Mouse (Mus musculus) hindlimb bud, embryonic 11.5 days (tissue): ENCODE results near the gene Phf11b.
"Not testable (repeated sequence)": the region's sequence is repeated elsewhere in the genome, so short reads cannot be mapped to it uniquely, and the experiment has no call there.

ENCODE experiments used
- DNase-seq: peaks from one replicate; pipeline ENCODE4 v3.0.0-alpha.2; 2012; ENCODE audit warnings: low read depth, low spot score; ENCODE audit errors: extremely low spot score

Gene Phf11b

DNA sequence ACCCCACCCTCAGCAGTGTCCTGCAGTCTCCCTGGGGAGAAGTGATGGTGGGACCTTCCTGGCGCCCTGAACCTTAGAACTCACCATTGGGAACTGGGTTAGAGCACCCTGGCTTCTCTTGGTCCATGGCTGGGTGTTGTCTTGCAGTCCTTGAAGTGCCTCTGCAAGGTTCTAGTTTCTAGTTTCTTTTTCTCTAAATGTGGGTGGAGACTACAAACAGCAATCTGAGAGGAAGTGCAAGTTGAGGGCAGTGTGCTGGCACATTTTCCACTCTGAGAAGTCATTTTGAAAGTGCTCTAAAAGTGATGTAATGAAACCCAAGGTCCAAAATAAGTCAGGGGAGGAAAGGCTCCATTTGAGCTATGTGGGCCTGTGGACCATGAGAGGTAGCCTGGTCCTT is at the start of gene Phf11b:
Gene Phf11b (minus strand): TSS at position 163 of the 400 bp plus-strand sequence.
- not testable (repeated sequence) for DNase-seq

DNA sequence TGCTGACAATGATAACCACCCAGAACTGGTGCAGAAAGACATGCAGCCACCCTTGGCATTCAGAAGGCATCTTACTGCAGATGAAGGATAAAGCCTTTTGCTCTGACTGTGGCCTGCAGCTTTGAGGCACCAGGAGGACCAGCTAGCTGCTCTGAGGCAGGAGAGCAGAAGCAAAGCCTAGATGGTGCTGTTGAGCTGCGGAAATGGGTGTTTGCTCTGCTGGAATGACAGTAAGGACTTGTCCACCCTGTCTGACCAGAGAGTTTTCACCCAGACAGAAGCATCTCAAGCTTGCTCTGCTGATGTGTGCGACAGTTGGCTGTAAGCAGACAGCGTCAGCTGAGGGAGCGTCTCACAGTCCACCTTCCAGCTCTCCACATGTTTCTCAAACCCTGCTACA is 49.0 kb upstream of the Phf11b start:
- DNase-seq: not testable (repeated sequence)

DNA sequence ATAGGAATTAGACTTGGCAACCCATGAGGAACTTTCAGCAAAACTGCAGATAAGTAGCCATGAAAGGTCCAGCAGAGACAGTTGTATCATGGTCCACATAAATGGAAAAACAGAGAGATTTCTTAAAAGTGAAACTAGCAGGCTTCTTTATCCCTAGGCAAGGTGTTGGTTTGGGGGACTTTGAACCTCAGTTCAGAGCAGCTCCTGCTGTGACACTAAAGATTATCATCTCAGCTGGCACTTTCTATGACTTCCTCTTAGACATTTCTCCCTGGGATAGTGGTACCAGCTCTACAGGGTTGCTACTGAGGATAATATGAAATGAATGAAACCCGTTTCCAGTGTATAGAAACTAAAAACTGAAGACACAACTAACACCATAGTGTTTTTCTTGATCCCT is 48.4 kb upstream of the Phf11b start:
- DNase-seq: no peak

DNA sequence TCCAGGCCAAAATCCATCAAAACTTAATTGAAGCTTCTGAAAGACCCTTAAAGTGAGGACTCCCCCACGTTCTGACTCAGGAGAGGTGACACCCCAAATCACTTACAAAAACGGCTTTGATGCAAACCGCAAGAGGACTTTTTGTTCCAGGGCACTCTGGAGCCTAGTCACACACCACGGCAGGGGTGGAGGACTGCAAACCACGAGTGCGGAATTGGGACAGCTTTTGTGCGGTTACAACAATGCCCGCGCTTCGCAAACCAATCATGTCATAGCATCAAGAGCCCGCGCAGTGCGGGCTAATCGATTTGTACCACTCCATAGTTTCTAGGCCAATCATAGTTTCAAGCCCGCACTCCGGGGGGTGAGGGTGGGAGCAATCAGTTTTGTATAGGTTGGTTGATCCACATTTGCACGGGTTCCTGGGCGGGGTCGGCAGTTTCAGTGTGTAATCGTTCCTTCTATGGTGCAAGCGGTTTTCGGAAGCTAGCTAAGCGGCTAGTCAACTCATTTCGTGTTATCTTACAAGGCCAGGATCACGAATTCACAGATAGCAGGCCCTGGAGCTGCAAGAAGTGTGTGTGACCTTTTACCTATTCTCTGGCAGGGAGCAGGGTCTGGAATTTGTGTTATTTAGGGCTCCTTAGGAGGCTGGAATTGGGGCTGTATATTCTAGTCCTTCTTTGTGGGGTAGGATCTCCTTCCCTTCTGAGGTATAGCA is 29.4 kb upstream of the Phf11b start:
- DNase-seq: no peak

DNA sequence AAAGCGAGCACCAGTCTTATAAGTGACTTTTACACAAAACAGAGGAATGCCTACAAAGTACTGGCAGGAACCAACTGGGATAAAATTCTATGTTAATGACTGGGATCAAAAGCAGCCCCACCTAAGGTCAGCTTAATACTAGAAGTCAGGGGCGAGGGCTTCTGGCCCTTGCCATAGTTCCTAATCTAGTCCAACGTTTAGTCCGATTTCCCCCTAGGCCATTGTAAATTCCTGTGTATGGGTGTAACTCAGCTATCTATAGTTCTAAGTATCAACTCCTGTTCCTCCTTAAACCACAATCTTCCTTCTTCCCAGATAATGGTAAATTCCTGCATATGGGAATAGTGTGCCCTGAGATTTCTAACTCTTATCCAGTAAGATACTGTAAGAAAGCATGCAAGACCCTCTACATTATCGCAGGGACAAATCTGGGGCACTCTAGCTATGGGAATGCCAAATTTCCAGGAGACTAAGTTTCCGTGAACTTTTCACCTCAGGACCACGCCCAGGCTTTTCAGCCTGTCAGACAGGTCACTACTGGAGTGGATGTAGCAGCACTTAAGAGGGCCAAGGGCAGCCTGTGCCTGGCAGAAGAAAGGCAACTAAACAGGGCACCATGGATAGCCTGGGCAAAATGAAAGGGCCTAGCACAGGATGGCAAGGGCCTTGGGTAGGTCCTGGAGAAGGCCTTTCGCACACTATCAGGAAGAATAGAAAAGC is 25.4 kb upstream of the Phf11b start:
- no peak for DNase-seq

DNA sequence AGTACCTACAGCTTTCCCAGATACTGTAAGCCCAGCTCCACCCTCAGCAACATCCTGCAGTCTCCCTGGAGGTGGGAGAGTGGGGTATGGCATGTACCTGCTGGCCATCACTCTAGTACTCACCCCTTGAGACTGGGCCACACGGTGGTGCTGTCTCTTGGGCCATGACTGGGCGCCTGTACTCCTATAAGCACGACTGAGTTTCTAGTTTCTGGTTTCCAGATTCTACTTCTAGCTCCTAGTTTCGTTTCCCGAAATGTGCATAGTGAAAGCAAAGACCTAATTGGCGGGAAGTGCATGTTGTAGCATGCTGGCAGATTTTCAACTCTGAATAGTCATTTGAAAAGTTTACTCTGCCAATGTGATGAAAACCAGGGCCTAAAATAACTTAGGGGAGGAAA is 24.1 kb upstream of the Phf11b start, which contains the start of gene Phf11d:
Gene Phf11d (minus strand): TSS at position 227 of the 401 bp plus-strand sequence.
- no peak for DNase-seq

DNA sequence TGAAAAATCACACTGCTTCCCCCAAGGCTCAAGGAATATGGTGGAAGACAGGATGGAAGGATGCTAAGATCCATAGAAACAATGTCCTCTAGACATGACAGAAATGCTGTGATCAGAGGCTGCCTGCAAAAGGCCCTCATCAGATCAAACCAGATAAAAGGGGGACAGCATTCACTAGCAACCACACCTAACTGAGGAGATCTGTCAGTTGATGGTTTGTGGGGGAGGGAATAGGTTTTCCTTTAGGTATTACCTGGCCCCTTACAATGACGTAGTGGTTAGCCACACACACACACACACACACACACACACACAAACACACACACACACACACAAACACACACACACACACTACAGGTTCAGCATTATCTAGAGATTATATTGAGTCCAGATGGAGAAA is 1.6 kb downstream of the Phf11b start:
- DNase-seq: no peak

DNA sequence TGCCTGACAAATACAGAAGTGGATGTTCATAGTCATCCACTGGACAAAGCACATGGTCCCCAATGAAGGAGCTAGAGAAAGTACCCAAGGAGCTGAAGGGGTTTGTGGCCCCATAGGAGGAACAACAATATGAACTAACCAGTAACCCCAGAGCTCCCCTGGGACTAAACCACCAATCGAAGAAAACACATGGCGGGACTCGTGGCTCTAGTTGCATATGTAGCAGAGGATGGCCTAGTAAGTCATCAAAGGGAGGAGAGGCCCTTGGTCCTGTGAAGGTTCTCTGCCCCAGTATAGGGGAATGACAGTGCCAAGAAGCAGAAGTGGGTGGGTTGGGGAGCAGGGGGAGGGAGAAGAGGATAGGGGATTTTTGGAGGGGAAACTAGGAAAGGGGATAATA is 5.1 kb downstream of the Phf11b start:
- not testable (repeated sequence) for DNase-seq

DNA sequence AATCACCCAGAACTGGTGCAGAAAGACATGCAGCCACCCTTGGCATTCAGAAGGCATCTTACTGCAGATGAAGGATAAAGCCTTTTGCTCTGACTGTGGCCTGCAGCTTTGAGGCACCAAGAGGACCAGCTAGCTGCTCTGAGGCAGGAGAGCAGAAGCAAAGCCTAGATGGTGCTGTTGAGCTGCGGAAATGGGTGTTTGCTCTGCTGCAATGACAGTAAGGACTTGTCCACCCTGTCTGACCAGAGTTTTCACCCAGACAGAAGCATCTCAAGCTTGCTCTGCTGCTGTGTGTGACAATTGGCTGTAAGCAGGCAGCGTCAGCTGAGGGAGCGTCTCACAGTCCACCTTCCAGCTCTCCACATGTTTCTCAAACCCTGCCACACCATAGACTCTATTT is 10.7 kb downstream of the Phf11b start:
- DNase-seq: not testable (repeated sequence)

DNA sequence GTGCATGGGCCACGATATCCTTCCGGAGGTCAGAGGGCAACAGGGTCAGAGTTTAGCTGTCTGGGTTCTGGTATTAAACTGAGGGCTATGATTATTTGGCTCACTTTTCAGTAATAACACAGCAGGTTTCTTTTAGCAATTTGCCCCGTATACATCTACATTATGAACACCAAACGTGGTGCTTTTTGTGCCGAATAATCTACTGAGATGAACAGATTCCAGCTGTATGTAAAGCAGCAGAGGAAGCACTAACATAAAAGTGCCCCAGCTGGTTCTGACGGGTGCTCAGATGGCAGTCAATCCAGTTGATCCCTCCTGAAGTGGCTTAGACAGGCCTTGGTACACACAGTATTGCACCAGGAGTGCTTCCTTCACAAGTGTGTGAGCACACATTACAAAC is 21.2 kb downstream of the Phf11b start:
- DNase-seq: not testable (repeated sequence)

DNA sequence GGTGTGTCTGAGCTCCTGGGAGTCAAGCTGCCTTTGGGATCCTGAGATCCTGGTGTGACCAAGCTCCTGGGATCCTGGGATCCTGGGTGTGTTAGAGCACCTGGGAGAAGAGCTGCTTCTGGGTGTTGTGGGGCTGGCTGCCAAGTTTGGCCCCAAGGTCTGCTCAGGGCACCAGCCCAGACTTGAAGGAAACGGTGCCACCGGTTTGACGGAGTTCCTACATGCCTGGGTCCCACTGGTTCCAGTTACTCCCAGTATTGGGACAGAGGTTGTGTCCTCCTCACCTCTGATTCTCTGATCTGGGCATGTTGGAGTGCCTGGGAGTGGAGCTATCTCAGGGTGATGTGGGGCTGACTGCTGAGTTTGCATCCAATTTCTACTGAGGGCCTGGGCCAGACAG is 22.1 kb downstream of the Phf11b start:
- DNase-seq: not testable (repeated sequence)

DNA sequence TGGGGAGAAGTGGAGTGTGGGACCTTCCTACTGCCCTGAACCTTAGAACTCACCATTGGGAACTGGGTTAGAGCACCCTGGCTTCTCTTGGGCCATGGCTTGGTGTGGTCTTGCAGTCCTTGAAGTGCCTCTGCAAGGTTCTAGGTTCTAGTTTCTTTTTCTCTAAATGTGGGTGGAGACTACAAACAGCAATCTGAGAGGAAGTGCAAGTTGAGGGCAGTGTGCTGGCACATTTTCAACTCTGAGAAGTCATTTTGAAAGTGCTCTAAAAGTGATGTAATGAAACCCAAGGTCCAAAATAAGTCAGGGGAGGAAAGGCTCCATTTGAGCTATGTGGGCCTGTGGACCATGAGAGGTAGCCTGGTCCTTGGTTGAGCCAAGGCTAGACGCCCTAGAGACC is 43.8 kb downstream of the Phf11b start, which contains the start of gene Phf11a:
Gene Phf11a (minus strand): TSS at position 132 of the 400 bp plus-strand sequence.
- not testable (repeated sequence) for DNase-seq

DNA sequence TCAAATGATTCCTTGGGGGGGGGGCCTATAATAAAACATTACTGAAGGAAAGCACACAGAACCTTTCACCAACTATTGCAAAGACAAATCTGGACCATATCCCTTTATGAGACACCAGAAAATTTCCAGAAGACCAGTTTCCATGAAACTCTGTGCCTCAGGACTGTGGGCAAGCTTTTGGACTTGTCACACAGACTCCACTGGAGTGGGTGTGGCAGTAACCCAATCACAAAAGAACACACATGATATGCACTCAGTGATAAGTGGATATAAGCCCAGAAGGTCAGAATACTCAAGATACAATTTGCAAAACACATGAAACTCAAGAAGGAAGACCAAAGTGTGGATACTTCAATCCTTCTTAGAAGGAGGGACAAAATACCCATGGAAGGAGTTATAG is 49.4 kb downstream of the Phf11b start:
- not testable (repeated sequence) for DNase-seq

DNA sequence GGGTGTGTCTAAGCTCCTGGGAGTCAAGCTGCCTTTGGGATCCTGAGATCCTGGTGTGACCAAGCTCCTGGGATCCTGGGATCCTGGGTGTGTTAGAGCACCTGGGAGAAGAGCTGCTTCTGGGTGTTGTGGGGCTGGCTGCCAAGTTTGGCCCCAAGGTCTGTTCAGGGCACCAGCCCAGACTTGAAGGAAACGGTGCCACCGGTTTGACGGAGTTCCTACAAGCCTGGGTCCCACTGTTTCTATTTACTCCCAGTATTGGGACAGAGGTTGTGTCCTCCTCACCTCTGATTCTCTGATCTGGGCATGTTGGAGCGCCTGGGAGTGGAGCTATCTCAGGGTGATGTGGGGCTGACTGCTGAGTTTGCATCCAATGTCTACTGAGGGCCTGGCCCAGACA is 66.2 kb downstream of the Phf11b start:
- not testable (repeated sequence) for DNase-seq
